Mouse (Mus musculus): ENCODE results near the gene Prss43. TPM values are rescaled to one million over a fixed set of nuclear protein-coding genes. Genes with fewer than 3 reads are reported as not detected.
"Not testable (repeated sequence)": the region's sequence is repeated elsewhere in the genome, so short reads cannot be mapped to it uniquely, and the experiment has no call there.

The Prss43 gene
- polyA plus RNA-seq, 1 experiment from 2014 or later: not detected

DNA sequence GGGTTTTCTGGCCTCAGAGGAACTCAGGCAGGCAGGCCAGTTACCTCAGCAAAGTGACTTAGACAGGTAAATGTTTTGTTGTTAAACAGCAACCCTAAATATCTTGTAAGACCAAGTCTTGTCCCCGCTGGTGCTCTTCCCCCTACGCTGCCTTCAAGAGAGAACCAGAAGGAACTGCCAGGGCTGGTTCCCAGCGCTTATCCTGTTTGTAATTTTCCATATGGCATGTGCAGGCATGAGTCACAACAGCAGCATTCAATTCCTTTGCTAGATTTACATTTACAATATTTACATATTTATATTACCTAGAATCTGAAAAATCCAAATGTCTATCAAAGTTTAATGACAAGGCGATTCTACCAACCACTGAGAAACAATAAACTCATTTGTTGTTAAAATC lies 16.4 kb upstream of the Prss43 start:
- WGBS: 88% methylated on average over 4 of the region's 4 CpGs
- no peak overlapping the region for H3K4me2 ChIP-seq
- no peaks in the 10 kb centered on the region for H3K4me1 ChIP-seq (replicated peaks)

DNA sequence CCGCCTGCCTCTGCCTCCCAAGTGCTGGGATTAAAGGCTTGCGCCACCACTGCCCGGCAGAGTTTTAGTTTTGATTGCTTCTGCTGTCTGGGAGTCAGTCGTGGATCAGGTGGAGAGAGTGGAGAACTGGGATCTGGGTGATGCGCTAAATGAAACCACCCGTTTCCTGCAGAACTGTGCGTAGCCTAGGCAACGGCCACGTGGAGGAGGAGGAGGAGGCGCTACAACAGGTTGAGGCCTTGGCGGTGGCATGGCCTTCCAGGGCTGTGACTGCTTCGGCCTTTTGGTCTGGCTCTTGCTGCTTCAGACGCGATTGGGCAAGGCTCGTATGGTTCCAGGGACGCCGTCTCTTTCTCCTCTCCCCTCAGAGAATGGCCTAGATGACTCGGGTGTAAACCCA lies 12.7 kb upstream of the Prss43 start, which contains the start of gene Prss44:
Gene Prss44 (plus strand): TSS at position 206 of the 400 bp plus-strand sequence.
- H3K27me3 ChIP-seq: peaks cover 4% of the 10 kb centered on the region; the same call in 1 of the 2 replicates
- no peak within 1 kb of the TSS for H3K9ac ChIP-seq
- no peaks in the 10 kb centered on the region for H3K36me3 ChIP-seq
- no peak within 1 kb of the TSS for H3K4me3 ChIP-seq
- no peak within 1 kb of the TSS for H3K4me2 ChIP-seq
- H3K9me3 ChIP-seq: no peaks in the 10 kb centered on the region
- WGBS: 61% methylated on average over 18 of the region's 18 CpGs
- ATAC-seq (ENCODE audit: low FRiP score): no peak
- no peak within 1 kb of the TSS for H3K27ac ChIP-seq
- H3K4me1 ChIP-seq (replicated peaks): no peaks in the 10 kb centered on the region

More for the DNA sequence above, 16.4 kb upstream of the Prss43 start:
- Histone ChIP-seq H3K36me3 (no peaks in the 10 kb centered on the region), H3K9me3 (no peaks in the 10 kb centered on the region), H3K9ac (no peak overlapping the region), H3K27me3 (no peaks in the 10 kb centered on the region), H3K27ac (no peak overlapping the region), H3K4me3 (no peak overlapping the region)
- ATAC-seq (ENCODE audit: low FRiP score): no peak

DNA sequence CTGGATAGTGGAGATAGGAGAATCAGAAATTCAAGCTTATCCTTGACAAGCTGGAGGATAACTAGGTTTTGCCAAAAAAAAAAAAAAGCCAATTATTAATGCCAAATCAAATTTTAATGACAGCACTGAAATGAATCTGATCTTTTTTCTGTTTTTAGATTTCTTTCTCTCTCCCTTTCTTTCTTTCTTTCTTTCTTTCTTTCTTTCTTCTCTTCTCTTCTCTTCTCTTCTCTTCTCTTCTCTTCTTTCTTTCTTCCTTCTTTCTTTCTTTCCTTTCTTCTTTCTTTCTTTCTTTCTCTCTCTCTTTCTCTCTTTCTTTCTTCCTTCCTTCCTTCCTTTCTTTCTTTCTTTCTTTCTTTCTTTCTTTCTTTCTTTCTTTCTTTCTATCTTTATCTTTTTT lies 5.9 kb upstream of the Prss43 start:
- not testable (repeated sequence) for H3K4me3 ChIP-seq; ATAC-seq (ENCODE audit: low FRiP score); H3K27me3 ChIP-seq; H3K4me2 ChIP-seq; H3K9me3 ChIP-seq; H3K27ac ChIP-seq; H3K36me3 ChIP-seq; H3K9ac ChIP-seq; H3K4me1 ChIP-seq (replicated peaks)

DNA sequence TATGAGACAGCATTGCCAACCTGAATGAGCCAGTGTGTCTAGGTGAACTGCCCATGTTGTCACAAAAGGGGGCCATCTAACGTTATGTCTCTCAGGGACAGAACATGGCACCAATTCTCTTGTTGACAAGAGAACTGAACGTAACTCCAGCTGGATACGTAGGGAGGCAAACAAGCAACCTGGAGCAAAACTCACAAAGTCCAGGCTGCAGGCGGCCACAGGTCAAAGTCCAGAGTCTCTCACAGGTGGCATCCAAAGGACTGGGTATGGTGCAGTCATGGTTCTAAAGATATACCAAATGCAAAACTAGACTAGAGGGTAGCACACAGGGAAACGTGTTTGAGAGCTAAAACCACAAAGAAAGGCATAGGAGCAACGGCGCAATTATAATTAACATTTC lies 5.1 kb upstream of the Prss43 start:
- H3K27me3 ChIP-seq: peaks cover 8% of the 10 kb centered on the region; the same call in 1 of the 2 replicates
- 83% methylated on average over 7 of the region's 7 CpGs for WGBS
- no peak overlapping the region for H3K4me2 ChIP-seq
- H3K36me3 ChIP-seq: no peaks in the 10 kb centered on the region
- ATAC-seq (ENCODE audit: low FRiP score): no peak
- no peak overlapping the region for H3K27ac ChIP-seq
- no peak overlapping the region for H3K4me3 ChIP-seq
- H3K9me3 ChIP-seq: no peaks in the 10 kb centered on the region
- no peak overlapping the region for H3K9ac ChIP-seq
- no peaks in the 10 kb centered on the region for H3K4me1 ChIP-seq (replicated peaks)

DNA sequence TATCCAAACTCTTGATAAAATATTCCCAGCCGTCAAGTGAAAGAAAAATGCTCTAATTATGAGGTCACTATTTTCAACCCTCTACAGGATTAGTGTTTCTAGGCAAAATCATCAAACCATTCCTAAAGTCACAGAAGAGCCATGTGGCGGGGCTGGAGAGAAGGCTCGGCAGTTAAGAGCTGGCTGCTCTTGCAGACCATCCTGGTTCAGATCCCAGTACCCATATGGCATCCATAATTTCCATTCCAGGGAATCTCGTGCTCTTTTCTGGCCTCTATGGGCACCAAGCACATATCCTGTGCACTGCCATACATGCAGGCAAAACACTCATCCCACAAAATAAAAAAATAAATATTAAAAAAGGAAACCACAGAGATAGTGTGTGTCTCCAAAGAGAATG lies 1.1 kb upstream of the Prss43 start:
- H3K27me3 ChIP-seq: 0 out of 2 replicates have a peak, but pooled peaks cover 4% of the 10 kb centered on the region
- no peaks in the 10 kb centered on the region for H3K4me1 ChIP-seq (replicated peaks)
- ATAC-seq (ENCODE audit: low FRiP score): no peak
- H3K27ac ChIP-seq: no peak overlapping the region
- 84% methylated on average over 4 of the region's 4 CpGs for WGBS
- H3K9ac ChIP-seq: no peak overlapping the region
- no peak overlapping the region for H3K4me2 ChIP-seq
- H3K36me3 ChIP-seq: no peaks in the 10 kb centered on the region
- no peak overlapping the region for H3K4me3 ChIP-seq
- no peaks in the 10 kb centered on the region for H3K9me3 ChIP-seq

DNA sequence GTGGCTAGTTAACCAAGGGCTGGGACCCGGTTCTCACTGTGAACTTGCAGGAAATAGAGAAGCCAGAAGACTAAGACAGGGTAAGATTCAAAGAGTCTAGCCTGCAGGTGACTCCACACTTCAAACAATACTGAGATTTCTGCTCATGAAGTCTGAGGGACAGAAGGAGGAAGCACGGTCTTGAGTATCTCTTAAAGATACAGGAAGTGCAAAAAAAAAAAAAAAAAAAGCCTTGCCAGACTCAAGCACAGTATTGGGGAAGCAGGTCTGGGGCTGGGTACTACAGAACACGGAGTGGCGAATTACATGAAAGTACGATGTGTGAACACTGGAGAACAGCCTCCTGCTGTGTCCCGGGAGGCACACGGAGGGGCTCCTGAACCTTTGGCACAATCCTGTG lies 658 bp upstream of the Prss43 start:
- Histone ChIP-seq H3K27me3 (0 out of 2 replicates have a peak, but pooled peaks cover 4% of the 10 kb centered on the region), H3K27ac (no peak overlapping the region), H3K9ac (no peak overlapping the region), H3K9me3 (no peaks in the 10 kb centered on the region), H3K36me3 (no peaks in the 10 kb centered on the region), H3K4me2 (no peak overlapping the region), H3K4me1 (replicated peaks) (no peaks in the 10 kb centered on the region), H3K4me3 (no peak overlapping the region)
- WGBS: 71% methylated on average over 7 of the region's 7 CpGs
- no peak for ATAC-seq (ENCODE audit: low FRiP score)

DNA sequence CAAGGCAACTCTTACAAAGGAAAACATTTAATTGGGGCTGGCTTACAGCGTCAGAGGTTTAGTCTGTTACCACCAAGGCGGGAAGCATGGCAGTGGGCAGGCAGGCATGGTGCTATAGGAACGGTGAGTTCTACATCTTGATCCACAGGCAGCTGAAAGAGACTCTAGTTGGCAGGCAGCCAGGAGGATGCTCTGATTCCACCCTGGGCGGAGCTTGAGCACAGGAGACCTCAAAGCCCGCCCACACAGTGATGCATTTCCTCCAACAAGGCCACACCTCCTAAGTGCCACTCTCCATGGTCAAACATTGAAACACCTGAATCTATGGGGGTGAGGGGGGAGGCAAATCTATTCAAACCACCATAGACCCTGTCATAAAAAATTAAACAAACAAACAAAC lies 6.5 kb downstream of the Prss43 start:
- H3K9me3 ChIP-seq: no peaks in the 10 kb centered on the region
- no peaks in the 10 kb centered on the region; the same call in 1 of the 2 replicates for H3K4me1 ChIP-seq (replicated peaks)
- no peaks in the 10 kb centered on the region for H3K36me3 ChIP-seq
- no peak overlapping the region for H3K9ac ChIP-seq
- H3K27me3 ChIP-seq: no peaks in the 10 kb centered on the region
- no peak for ATAC-seq (ENCODE audit: low FRiP score)
- no peak overlapping the region for H3K4me2 ChIP-seq
- no peak overlapping the region for H3K4me3 ChIP-seq
- H3K27ac ChIP-seq: no peak overlapping the region
- 78% methylated on average over 5 of the region's 5 CpGs for WGBS

DNA sequence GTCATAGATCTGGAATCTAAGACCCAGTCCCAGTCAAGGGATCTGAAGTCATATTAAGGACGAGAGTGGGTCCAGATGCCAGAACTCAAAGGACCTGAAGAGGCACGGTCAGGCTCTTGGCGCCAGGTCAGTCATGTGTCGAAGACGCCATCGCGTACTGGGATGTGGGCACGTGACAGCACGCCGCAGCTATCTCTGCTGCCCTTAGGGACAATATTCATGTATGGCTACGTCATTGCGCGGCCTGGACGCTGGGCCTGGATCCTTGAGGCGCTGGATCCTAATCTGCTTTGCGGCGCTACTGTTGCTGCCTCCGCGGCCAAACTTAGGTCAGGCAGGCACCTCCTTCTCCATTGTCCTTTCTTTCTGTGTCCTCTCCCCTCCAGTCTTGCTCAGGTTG lies 7.9 kb downstream of the Prss43 start, which contains the start of gene Prss45:
Gene Prss45 (plus strand): TSS at position 178 of the 400 bp plus-strand sequence.
- no peak within 1 kb of the TSS for H3K27ac ChIP-seq
- no peaks in the 10 kb centered on the region; the same call in 1 of the 2 replicates for H3K4me1 ChIP-seq (replicated peaks)
- H3K9ac ChIP-seq: no peak within 1 kb of the TSS
- WGBS: 84% methylated on average over 19 of the region's 19 CpGs
- H3K9me3 ChIP-seq: no peaks in the 10 kb centered on the region
- no peak for ATAC-seq (ENCODE audit: low FRiP score)
- no peaks in the 10 kb centered on the region for H3K36me3 ChIP-seq
- no peak within 1 kb of the TSS for H3K4me2 ChIP-seq
- H3K4me3 ChIP-seq: no peak within 1 kb of the TSS
- no peaks in the 10 kb centered on the region for H3K27me3 ChIP-seq

DNA sequence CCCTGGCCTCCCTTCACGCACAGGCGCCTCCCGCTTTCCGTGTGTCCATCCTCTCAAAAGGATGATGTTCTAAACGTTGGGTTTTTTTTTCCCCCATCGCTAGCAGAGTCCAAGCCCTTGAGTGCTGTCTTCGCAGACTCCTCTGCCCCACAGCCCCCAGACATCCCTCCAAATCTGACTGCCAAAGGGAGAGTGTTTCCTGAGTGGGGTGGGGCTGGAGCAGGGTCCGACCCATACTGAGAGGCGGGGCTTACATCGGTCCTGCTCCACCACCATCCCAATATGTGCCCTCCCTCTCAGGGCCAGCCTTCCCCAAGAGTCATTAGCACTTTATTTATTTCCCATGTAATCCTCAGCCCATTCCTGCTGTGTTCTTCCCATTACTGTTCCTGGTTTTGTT lies 8.5 kb downstream of the Prss43 start:
- Histone ChIP-seq H3K27me3 (no peaks in the 10 kb centered on the region), H3K4me1 (replicated peaks) (no peaks in the 10 kb centered on the region; the same call in 1 of the 2 replicates), H3K4me3 (no peak overlapping the region), H3K4me2 (no peak overlapping the region), H3K36me3 (no peaks in the 10 kb centered on the region), H3K9me3 (no peaks in the 10 kb centered on the region), H3K9ac (no peak overlapping the region), H3K27ac (no peak overlapping the region)
- no peak for ATAC-seq (ENCODE audit: low FRiP score)
- WGBS: 33% methylated on average over 10 of the region's 10 CpGs

DNA sequence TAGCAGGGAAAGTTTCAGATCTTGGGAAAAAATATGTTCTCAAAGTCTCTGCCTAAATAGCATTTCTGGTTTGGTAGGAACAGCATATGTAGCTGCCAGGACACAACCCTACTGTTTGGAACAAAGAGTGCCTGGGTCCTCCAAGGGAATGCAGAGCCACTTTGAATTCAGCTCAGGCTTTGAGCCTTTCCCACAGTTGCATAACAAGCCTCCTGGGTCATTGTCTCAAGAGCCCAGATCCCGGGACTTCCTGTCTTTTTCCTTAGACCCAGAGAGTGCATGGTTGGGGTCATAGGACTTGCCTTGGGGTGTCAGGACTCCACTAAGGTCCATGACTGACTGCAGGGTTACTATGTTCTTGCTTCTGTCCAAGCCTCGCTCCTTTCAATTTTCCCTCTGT lies 9.6 kb downstream of the Prss43 start:
- H3K27me3 ChIP-seq: no peaks in the 10 kb centered on the region
- H3K36me3 ChIP-seq: no peaks in the 10 kb centered on the region
- ATAC-seq (ENCODE audit: low FRiP score): no peak
- H3K4me3 ChIP-seq: no peak overlapping the region
- H3K4me1 ChIP-seq (replicated peaks): peaks cover 2% of the 10 kb centered on the region; the same call in 1 of the 2 replicates
- WGBS: 57% methylated on average over 2 of the region's 2 CpGs
- H3K4me2 ChIP-seq: no peak overlapping the region
- H3K9ac ChIP-seq: no peak overlapping the region
- H3K27ac ChIP-seq: no peak overlapping the region
- no peaks in the 10 kb centered on the region for H3K9me3 ChIP-seq

DNA sequence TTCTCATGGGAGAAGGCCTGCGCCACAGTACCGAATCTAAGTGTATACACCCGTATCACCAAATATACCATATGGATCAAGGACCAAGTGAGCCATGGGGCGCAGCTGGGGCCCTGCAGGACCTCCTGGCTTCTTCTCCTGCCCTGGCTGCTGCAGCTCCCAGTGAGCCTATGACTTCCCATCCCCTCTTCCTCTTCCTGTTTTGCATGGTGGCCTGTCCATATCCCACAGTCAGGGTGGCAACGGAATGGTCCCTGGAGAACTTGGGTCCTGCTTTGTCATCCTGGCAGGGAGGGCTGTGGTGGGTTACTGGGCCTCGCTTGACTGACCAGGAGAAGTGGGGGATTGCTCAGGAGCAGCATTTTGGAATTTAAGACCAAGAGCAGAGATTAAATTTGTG lies 14.4 kb downstream of the Prss43 start:
- no peak for ATAC-seq (ENCODE audit: low FRiP score)
- Histone ChIP-seq H3K4me1 (replicated peaks) (0 out of 2 replicates have a peak, but pooled peaks cover 2% of the 10 kb centered on the region), H3K27me3 (no peaks in the 10 kb centered on the region), H3K27ac (no peak overlapping the region), H3K9ac (no peak overlapping the region), H3K9me3 (no peaks in the 10 kb centered on the region), H3K4me2 (no peak overlapping the region), H3K36me3 (no peaks in the 10 kb centered on the region), H3K4me3 (no peak overlapping the region)
- 77% methylated on average over 6 of the region's 6 CpGs for WGBS

DNA sequence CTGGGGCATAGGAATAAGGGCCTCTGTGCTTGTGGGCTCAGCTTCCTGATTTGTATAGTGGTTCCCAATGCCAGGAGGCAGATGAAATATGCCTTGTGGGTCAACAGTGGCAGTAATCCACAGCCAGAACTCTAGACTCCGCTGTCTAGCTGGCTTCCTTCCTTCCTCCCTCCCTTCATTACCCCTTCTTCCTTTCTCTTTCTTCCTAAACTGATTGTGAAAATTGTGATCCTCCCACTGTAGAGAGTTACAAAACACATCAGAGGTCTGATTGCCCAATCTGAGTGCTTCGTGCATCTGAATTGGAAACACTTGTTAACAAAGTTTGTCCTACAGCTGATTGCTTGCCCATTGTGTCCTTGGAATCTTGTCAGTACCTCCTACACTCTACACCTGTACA lies 14.9 kb downstream of the Prss43 start:
- Histone ChIP-seq H3K4me3 (no peak overlapping the region), H3K36me3 (no peaks in the 10 kb centered on the region)

DNA sequence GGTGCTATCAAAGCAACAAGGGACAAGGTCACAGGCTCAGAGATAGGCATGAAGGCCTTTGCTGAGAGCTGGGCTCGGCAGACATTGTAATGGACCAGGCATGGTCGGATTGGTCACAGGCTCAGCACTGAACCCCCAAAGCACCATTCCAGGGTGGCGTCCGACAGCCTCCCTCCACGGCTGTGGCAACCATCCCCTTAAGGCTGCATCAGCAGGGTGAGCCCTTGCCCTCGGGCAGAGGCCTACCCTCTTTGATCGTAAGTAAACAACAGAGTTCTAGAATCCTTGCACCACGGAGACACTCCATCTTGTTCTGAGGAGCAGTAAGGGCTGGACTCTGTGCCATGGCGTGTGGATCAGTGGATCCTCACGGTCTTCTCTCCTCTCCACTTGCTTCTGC lies 17.7 kb downstream of the Prss43 start, which contains the start of gene Prss46:
Gene Prss46 (plus strand): TSS at position 301 of the 400 bp plus-strand sequence.
- no peak within 1 kb of the TSS for H3K4me3 ChIP-seq

More for the DNA sequence above, 14.9 kb downstream of the Prss43 start:
- 82% methylated on average over 2 of the region's 2 CpGs for WGBS
- no peak overlapping the region for H3K27ac ChIP-seq
- H3K4me1 ChIP-seq (replicated peaks): 0 out of 2 replicates have a peak, but pooled peaks cover 2% of the 10 kb centered on the region
- no peaks in the 10 kb centered on the region for H3K27me3 ChIP-seq
- H3K9ac ChIP-seq: no peak overlapping the region
- no peak for ATAC-seq (ENCODE audit: low FRiP score)
- no peak overlapping the region for H3K4me2 ChIP-seq
- H3K9me3 ChIP-seq: no peaks in the 10 kb centered on the region

More for the DNA sequence above, 17.7 kb downstream of the Prss43 start, which contains the start of gene Prss46:
- Histone ChIP-seq H3K4me1 (replicated peaks) (0 out of 2 replicates have a peak, but pooled peaks cover 2% of the 10 kb centered on the region), H3K4me2 (no peak within 1 kb of the TSS), H3K36me3 (no peaks in the 10 kb centered on the region), H3K9ac (no peak within 1 kb of the TSS), H3K9me3 (no peaks in the 10 kb centered on the region), H3K27ac (no peak within 1 kb of the TSS), H3K27me3 (no peaks in the 10 kb centered on the region)
- ATAC-seq (ENCODE audit: low FRiP score): no peak
- 86% methylated on average over 10 of the region's 10 CpGs for WGBS
